Mouse (Mus musculus) 3134 (cell line): ENCODE data around the gene Gm12216.
"Not testable (repeated sequence)": the region's sequence is repeated elsewhere in the genome, so short reads cannot be mapped to it uniquely, and the experiment has no call there.

Experiments used
- DNase-seq: peaks from one replicate; pipeline ENCODE4 v3.0.0-alpha.2; 2011; ENCODE audit warnings: low spot score; ENCODE audit not compliant: insufficient read length; ENCODE audit errors: extremely low read depth

Gm12216 gene

DNA sequence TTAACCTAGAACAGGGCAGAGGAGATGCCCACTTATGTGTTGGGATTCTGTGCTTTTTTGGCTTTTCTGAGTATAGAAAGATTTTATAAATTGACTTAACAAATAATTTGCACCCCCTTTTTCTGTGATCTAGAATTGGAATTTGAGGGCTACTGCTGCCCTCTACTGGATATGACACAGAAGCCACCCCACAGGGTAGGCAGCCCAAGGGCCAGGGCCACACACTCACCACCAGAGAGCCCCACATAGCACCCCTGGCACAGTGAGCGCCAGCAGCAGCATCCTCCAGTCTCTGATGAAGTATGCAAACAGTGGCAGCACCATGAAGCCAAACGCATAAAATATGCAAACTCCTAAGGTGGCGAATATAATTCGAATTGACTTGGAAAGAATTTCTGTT is 15.7 kb upstream of the Gm12216 start:
- peak; percentile 14 for DNase-seq

DNA sequence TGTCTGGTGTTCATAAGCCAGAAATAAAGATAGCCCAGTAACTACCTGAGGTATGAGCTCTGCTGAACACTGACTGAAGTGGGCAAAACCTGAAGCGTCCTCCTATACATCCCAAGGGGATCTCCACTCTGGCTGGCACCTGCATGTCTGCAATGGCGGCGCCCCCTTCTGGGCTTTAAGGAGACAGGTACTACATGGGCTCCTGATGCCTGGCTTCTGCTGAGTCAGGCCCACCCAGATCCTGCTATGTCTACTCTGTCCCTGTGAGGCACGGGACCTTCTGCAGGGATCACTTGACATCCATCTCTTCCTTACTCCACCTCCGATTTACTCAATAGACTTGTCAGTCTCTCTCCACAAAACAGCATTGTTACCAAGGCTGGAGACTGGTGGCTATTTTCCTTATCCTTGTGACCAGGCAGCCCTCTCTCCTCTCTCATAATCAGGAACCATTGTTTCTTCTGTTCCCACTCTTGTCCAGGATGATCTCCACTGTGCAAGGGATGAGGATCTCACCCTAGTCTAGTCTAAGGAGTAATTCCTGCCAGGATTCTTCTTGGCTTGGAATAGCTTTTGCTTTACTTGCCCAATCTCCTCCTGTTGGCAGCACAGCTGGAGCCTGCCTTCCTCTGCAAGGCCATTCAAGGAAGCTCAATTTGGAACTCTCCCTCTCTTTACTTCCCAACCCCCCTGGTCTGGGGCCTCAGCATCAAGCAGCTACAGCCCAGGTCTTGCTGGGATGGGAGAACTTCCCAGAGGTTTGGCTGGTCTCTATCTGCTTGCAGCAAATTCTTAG is 15.1 kb upstream of the Gm12216 start:
- DNase-seq = not testable (repeated sequence)

DNA sequence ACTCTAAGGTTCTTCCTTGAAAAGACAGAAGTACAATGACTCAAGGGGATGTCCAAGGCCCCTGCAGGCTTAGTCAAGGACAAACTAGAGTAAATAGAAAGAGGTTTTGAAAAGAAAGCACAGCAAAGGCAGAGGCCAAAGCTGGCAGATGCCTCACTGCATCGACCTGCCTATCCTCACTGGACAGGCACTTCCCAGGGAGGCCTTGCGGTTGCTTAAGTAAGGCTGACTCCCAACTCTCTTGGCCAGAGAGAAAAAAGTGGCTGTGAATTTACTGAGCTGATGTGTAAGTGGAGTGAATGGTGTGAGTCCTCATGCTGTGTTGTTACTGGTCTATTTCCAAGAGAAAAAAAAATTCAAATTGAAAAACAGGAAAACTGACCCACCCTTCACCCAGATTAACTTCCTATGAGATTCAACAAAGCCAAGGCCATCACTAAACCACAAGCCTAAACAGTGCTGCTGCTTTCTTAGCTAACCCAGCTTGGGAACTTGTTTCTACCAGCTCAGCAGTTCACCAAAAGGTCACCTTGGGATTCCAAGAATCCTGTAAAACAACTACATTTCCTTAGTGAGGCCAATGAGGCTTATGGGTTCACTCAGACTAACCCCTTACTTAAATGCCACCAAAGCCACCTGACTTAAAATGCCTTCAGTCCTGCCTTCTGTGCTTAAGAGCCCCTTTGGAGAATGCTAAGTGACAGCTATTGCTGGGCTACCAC is 12.9 kb upstream of the Gm12216 start:
- no peak for DNase-seq

DNA sequence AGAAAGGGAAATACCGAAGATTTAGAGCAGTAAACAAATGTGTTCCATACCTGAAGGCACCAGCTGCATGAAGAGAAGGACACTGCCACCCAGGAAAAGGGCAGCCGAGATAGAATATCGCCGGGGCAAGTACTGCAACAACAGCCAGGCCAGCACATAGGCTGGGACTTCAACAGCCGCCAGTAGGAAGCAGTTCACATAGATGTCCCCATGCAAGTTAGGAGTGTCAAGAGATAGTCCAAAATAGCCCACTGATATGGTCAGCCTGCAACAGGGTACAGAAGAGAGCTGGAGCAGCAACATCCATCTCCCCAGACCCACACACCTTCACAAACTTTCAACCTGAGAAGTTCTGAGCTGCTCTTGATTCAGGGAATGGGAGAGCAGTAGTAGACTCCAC is 10.1 kb upstream of the Gm12216 start:
- DNase-seq = no peak

DNA sequence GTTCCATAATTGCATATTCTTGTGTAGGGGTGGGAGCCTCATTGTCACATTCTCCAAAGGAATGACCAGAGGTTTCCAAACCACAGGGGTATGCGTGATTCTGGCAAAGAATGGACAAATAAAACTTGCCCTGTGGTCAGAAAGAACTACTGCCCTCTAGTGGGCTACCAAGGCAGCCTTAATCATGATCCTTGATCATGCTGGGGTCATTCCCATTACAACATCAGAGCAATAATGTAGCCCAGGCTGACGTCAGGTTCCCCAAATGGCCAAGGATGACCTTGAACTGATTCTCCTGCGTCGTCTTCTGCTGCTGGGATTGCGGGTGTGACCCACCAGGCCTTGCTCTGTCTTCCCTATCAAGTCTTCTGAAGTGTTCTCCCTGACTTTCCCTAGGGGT is 9.3 kb upstream of the Gm12216 start:
- DNase-seq = not testable (repeated sequence)

DNA sequence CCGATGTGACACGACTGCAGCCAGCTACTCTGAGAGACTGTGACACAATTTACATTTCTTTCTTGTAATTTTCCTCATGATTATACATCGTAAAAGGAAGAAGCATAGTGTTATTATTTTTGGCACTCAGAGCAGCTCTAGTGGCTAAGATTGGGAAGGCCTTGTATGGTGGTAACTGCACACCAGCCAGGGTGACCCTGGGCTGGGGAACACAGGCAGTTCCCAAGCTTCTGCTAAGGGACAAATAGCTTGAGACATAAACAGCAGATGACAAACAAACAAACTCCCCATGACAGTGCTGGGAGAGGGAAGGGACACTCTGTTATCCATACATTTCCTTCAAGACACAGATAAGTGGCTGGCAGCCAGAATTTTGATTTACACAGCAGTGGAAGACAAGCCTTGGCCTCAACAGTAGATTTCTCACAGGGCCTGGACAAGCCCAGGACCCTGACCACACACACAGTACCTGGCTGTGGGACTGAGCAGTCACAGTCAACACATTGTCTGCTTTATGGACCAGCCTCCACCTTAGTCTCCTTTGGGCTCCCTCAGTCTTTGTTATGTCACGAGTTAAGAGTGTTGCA is 5.8 kb upstream of the Gm12216 start:
- DNase-seq = not testable (repeated sequence)

DNA sequence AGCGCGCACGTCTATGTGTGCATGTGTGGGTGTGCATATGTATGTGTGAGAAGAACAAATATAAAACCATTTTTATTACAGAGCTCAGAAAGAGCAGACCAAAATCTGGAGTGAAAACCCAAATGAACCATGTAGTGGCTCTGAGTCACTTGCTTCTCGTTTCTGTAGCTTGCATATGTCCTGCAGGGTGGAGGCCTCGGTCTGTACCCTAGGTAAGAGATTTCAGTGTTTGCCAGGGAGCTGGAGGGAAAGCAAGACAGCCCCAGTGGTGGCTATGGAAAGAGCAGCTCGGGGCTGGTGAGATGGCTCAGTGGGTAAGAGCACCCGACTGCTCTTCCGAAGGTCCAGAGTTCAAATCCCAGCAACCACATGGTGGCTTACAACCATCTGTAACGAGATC is 1.9 kb upstream of the Gm12216 start:
- peak; percentile 32 for DNase-seq

DNA sequence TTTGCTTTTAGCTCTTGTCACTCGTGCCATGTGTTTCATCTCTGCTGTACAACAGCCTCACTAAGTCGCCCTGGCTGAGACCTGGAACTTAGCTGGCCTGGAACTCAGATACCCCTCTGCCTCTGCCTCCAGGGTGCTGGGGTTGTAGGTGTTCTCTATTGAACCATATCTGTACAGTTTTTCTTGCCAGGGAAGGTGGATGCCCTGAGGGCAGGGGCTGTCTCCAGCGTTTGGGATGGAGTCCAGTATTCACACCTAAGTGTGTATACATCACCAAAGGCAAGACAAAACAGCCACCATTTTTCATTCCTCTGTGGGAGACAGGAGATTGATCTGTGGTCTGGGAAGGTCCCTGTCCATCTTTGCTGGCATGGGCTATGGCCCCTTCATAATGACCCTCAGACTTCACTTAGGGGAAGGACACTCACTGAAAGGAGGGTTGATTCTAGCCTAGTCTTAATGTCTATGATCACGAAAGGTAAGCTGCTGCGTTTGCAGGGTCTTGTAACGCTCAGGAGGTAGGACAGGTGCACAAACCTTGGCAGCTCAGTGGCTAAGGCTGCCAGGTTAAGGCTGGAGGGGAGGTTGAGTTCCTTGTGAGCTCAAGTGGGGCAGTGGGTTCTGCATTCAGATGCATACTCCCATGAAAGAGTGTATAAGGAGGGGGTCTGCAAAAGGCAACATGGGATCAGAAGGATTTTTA is 847 bp downstream of the Gm12216 start:
- no peak for DNase-seq

DNA sequence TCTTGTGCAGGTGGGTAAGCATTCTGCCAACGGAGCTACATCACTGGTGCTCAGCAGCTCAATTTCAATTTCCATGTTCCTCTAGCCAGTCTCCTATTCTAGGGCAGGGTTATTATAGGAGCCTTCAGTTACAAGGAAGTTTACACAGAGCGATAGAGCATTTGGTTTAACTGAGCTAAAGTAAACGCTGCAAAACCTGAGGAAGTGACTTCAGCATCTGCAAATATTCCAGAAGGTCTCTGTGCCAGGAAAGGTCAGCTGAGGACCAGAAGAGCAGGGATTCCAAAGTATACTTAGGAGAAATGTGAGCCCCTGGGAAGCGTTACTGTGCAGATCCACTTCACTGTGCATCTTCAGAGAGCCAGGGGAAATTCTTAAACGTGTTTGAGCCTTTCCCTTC is 5.4 kb downstream of the Gm12216 start:
- DNase-seq = no peak

DNA sequence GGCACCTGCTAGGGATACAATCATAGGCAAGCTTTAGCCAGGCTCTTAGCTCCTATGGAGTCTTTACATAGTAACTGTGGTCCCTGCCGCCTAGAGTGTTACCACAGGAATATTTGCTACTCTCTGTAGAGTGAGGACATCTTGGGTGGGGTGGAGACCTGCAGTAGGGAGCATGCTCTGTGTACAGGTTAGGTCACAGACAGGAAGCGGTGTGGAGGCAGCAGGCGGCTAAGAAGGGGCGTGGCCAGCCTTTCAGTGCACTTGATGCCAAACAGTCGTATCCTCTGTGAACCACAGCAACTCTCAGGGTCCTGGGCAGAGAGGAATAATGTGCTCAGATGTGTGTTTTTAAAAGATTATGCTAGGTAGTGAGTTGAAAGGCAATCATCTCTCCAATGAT is 7.3 kb downstream of the Gm12216 start:
- DNase-seq = peak; percentile 38

DNA sequence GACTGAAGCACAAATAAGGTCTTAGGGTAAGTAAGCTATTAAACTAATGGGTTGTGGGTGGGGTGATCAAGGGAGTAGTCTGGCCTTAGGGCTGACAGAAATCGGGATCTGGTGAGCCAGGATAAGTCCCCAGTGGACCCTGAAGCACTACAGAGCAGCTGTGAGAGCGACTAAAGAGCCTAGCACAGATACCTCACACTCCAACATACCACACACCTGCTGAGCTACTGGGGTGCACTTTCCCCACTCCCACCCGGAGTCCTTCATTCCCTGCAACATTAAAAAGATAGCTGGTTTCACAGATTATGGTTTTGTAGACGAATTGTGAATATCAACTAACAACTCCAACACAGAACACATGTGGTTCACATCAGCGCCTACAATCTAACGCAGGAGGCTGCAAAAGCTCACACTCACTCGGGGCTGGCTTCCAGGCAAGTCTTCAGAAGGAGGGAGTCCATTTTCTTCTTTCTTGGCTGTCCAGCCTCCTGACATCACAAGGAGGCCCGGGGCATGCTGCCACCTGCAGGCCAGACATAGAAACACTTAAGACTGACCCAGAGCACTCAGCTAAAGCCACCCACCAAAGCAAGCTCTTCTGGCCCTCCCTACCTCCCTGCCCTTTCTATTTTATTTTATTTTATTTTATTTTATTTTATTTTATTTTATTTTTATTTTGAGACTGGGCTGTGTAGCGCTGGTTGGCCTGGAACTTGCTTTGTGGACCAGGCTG is 9.3 kb downstream of the Gm12216 start:
- DNase-seq = peak; percentile 58

DNA sequence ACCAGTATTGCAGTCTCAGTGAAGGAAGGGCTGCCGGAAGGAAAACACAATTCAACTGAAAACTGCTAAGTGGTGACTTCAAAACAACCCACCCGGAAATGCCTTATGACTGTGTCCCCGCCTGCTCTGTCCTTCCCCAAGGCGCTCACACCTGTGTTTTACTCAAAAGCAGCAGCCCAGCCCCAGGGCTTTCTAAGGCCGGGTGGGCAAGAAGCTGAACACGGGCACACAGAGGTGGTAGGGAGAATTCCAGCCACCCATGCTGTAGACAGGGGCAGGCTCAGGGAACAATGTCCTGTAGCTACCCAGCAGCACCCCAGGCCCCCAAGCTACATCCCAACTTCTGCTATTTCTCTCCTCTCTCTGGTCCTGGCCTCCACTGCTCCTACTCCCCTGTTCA is 13.4 kb downstream of the Gm12216 start:
- no peak for DNase-seq

DNA sequence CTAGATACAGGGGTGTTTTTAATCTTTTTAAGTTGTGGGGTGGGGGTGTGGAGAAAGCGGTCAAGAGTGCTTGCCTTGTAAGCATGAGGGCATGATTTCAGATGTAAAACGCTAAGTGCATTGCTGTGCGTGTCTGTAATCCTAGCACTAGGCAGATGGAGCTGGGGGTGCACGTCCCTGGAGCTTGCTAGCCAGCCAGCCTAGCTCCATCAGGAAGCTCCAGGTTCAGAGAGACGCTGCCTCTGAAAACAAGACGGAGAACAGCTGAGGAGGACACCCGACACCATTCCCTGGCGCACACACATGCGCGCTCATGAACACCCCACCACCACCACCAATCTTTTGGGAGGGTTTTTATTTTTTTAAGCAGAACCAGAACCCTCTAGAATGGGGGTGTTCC is 15.9 kb downstream of the Gm12216 start:
- DNase-seq = no peak

DNA sequence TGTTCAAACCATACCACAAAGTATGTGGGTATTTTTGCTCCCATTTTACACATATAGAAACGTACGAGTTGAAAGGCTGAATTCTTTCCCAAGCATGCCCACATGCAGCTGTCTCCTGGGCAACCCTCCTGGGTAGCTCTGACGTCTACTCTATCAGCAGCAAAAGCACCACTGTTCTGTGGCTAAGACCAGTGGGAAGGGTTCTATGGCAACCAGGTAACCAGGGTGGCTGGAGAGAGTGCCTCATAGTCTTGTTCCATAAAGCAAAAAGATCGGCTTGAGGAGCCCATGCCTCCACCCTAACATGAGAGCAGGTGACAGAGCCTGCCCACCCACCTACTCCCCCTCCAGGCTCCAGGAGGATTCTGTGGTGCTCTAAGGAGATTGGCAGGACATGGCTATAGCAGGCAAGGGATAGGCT is 16.9 kb downstream of the Gm12216 start:
- DNase-seq = no peak

DNA sequence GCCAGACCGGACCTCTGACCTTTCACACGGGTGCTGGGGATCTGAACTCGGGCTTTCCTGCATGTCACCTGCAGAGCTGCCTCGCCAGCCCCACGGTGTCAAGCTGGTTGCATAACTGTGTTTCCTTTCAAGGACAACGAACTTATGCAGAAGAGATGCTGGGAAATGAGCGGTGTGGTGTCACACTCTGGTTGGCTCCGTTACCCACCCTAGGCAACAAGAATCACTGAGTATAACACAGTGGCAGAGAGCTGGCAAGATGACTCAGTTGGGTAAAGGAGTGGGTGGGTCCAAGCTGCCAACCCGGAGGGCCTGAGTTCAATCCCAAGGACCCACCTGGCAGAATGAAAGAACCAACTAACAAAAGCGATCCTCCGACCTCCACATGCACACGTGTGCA is 17.5 kb downstream of the Gm12216 start:
- DNase-seq = no peak

DNA sequence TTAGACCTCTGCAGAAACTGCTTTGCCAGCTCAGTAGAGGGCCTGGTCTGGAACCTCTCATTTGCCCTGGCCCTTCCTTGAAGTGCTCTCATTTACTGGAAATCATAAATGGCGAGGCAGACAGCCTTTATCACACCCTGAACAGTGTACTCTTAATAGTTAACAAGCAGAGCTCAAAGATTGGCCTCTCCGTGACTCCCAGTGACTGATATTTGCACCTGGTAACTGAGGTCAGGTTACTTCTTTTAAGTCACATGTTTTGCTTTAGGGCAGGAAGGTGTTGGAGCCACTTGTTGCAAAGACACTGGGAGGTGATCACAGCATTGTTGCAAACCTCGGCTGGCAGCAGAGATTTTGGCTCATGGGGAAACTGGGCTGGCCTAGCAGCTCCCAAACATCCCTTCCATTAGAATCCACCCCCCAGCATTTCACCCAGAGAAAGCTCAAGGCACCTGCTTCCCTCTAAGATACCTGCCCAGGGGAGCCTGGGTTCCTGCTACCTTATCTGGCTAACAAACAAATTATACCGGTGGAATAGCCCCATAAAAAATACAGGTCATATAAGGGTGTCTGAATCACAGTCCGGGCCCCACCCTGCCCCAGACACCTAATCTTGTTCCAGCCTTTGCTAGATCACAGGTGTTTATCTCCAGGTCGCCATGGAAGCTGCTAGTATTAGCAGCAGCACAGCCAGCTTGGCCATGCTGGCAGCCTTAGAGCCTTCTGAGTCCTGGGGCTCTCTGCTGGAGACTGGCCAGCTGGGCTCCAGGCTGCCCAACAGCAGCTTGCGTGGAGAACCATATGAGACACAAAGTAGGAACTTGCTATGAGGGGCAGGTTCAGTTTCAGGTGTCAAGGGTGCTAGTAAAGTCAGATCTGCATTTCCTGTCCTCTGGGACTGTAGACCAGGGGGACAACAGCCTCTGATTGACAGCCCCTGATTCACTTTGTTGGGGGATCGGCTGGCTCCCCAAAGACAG is 19.1 kb downstream of the Gm12216 start:
- DNase-seq = no peak

DNA sequence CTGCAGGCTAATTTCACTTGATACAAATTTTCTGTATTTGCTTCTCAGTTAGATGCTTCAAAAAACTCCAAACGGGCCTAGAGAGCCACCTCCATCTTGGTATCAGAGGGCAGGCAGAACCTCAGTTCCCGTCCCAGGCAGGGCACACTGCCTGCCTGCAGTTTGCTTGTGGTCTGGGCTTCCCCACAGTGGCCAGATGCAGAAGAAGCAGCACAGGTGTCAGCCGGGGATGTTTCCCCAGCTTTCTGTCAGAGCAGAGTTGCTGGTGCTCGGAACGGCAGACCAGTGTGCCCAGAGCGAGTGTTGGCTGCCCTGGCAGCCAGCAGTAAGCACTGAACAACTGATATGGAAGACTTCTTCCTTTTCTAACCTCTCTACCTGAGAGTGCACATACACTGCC is 19.9 kb downstream of the Gm12216 start:
- DNase-seq = no peak

DNA sequence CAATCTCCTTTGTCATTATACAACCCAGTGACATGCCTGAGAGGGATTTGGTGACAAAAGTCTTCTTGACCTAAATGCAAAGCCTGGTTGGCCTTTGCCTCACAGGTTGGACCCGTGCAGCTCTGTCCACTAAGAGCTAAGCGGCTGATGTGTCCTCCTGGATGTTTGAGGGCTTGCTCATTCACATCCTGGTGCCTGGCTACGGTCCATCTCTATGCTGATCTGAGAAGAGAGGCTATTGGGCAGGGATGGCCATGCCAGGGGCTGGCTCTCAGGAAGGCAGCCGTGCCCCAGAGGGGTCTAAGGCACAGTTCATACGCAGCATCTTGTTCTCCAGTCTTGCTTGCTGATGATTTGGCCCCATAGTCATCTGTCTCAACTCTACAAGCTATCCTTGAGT is 21.3 kb downstream of the Gm12216 start:
- DNase-seq = peak; percentile 42

DNA sequence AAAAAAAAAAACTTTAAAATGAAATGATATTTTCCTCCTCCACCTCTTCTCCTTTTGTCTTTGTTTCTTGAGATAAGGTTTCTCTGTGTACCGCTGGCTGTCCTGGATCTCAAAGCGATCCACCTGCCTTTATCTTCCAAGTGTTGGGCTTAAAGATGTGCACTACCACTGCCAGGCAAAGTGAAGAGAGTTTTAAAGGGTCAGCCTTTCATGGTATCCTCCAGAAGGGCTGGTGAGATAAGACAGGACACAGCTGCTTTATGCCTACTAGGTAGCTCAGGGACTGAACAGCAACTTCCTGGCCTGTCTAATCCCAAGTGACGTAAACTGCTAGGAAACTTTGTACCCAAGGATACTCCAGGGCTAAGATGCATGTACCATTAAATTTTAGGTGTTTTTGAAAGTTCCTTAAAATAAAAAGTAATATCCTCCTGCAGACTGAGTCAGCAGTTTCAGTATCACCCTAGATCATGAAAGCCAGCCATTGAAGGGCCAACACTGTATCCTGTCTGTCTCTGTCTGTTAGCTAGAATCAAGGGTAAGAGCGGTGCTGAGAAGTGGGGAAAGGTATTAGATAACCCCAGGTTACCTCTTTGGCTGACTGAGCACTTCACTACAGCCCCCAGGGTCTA is 23.6 kb downstream of the Gm12216 start:
- DNase-seq = no peak
